Mouse (Mus musculus): ENCODE data around the gene Llcfc1.

GRCm38 (mm10) chr6:41676530-41676929, 7.7 kb upstream of the Llcfc1 start:
- TF ChIP-seq EP300 (IDR thresholded peaks at IDR 0.05) (no peak), CTCF (IDR thresholded peaks at IDR 0.05) (no peak)
